Mouse (Mus musculus) kidney, postnatal 10 days (tissue): ENCODE measurements around the gene Duxf3.
"Not testable (repeated sequence)": the region's sequence is repeated elsewhere in the genome, so short reads cannot be mapped to it uniquely, and the experiment has no call there.

Experiments
- DNase-seq: peaks from one replicate; pipeline ENCODE4 v3.0.0; 2021; ENCODE audit warnings: mixed read lengths

Duxf3 gene

GRCm38 (mm10) chr10:58232641-58232969 is at the start of gene Duxf3:
Duxf3 (minus strand) TSS chr10:58232675.
- not testable (repeated sequence) for DNase-seq

GRCm38 (mm10) chr10:58282238-58282637 is 49.8 kb upstream of the Duxf3 start:
- no peak for DNase-seq

- no peak for DNase-seq
These were observed 26.0 kb upstream of the Duxf3 start for GRCm38 (mm10) chr10:58258466-58258865.

GRCm38 (mm10) chr10:58255954-58256353 is 23.5 kb upstream of the Duxf3 start:
- DNase-seq = no peak

- DNase-seq = peak; percentile 96
These were observed 22.9 kb upstream of the Duxf3 start, which contains the start of gene Gcc2 for GRCm38 (mm10) chr10:58255213-58255892. Gcc2 (plus strand) TSS chr10:58255497.

- DNase-seq = no peak
These were observed 22.2 kb upstream of the Duxf3 start for GRCm38 (mm10) chr10:58254635-58255175.

GRCm38 (mm10) chr10:58249535-58249934 is 17.1 kb upstream of the Duxf3 start:
- no peak for DNase-seq

GRCm38 (mm10) chr10:58238984-58239740 is 6.7 kb upstream of the Duxf3 start:
- peak; percentile 46 for DNase-seq

GRCm38 (mm10) chr10:58236613-58237012 is 4.1 kb upstream of the Duxf3 start, which contains the start of gene Gm4981:
Gm4981 (minus strand) TSS chr10:58236701.
- no peak for DNase-seq

GRCm38 (mm10) chr10:58234985-58235384 is 2.5 kb upstream of the Duxf3 start:
- DNase-seq = not testable (repeated sequence)

GRCm38 (mm10) chr10:58233740-58234121 is 1.3 kb upstream of the Duxf3 start:
- not testable (repeated sequence) for DNase-seq

GRCm38 (mm10) chr10:58233054-58233739 is 722 bp upstream of the Duxf3 start:
- DNase-seq = not testable (repeated sequence)

GRCm38 (mm10) chr10:58231779-58232640 is 465 bp downstream of the Duxf3 start:
- peak; percentile 76 for DNase-seq

GRCm38 (mm10) chr10:58231088-58231487 is 1.4 kb downstream of the Duxf3 start:
- peak; percentile 43 for DNase-seq

GRCm38 (mm10) chr10:58230021-58230420 is 2.5 kb downstream of the Duxf3 start:
- not testable (repeated sequence) for DNase-seq

GRCm38 (mm10) chr10:58227798-58228197 is 4.7 kb downstream of the Duxf3 start:
- DNase-seq = not testable (repeated sequence)

GRCm38 (mm10) chr10:58226357-58226756 is 6.1 kb downstream of the Duxf3 start:
- not testable (repeated sequence) for DNase-seq

GRCm38 (mm10) chr10:58224827-58225785 is 7.4 kb downstream of the Duxf3 start, which contains the start of gene AW822073:
AW822073 (minus strand) TSS chr10:58224930.
- peak; percentile 50 for DNase-seq

- DNase-seq = peak; percentile 72
These were observed 8.3 kb downstream of the Duxf3 start for GRCm38 (mm10) chr10:58223972-58224805.

- DNase-seq = not testable (repeated sequence)
These were observed 9.3 kb downstream of the Duxf3 start for GRCm38 (mm10) chr10:58223161-58223560.
